Mouse (Mus musculus) hindbrain, embryonic 11.5 days (tissue): Measurements from ENCODE around the gene Kcmf1. TPM values are rescaled to one million over a fixed set of nuclear protein-coding genes. Genes with fewer than 3 reads are reported as not detected.

Experiments used
- ATAC-seq: fragments of 200-750 bp; cut with Nextera tagmentation; 2 replicates; pipeline ENCODE4 v1.8.0; 2017; ENCODE audit warnings: mild to moderate bottlenecking, moderate TSS enrichment, moderate library complexity; ENCODE audit not compliant: low FRiP score
- DNase-seq: peaks from one replicate; pipeline ENCODE4 v3.0.0-alpha.2; 2015; ENCODE audit warnings: low spot score
- H3K27ac ChIP-seq: fragments of 300-500 bp; sonication (generic); 2 replicates; pipeline ENCODE4 v1.5.1; 2014; ENCODE audit warnings: mild to moderate bottlenecking, low read depth, low read length
- H3K27me3 ChIP-seq: fragments of 300-500 bp; sonication (generic); 2 replicates; pipeline ENCODE4 v1.6.1; 2014; ENCODE audit warnings: mild to moderate bottlenecking, low read length, moderate library complexity, mixed read lengths; ENCODE audit not compliant: control insufficient read depth, insufficient read depth
- H3K36me3 ChIP-seq: fragments of 300-500 bp; sonication (generic); 2 replicates; pipeline ENCODE4 v1.6.1; 2014; ENCODE audit warnings: mild to moderate bottlenecking, low read length, moderate library complexity, mixed read lengths; ENCODE audit not compliant: control insufficient read depth, insufficient read depth
- H3K4me1 ChIP-seq: fragments of 300-500 bp; sonication (generic); replicated peaks from 2 replicates; pipeline ENCODE4 v1.6.1; 2014; ENCODE audit warnings: low read length, mixed read lengths; ENCODE audit not compliant: control insufficient read depth, insufficient read depth
- H3K4me2 ChIP-seq: fragments of 300-500 bp; sonication (generic); replicated peaks from 2 replicates; pipeline ENCODE4 v1.6.1; 2014; ENCODE audit warnings: mild to moderate bottlenecking, low read depth, low read length
- H3K4me3 ChIP-seq: fragments of 300-500 bp; sonication (generic); 2 replicates; pipeline ENCODE4 v1.5.1; 2014; ENCODE audit warnings: low read depth, low read length
- H3K9ac ChIP-seq: fragments of 300-500 bp; sonication (generic); 2 replicates; pipeline ENCODE4 v1.6.1; 2014; ENCODE audit warnings: low read depth, low read length
- H3K9me3 ChIP-seq: fragments of 300-500 bp; sonication (generic); 2 replicates; pipeline ENCODE4 v1.6.1; 2016; ENCODE audit warnings: low read length; ENCODE audit not compliant: control insufficient read depth
- WGBS: fragments of 180-500 bp; shearing (Covaris S2); extraction: QIAGEN DNeasy Blood & Tissue Kit; methylation state at CpG from one replicate; pipeline ENCODE4 v1.1.7; 2014; 5-methylcytosine and 5-hydroxymethylcytosine counted together
- polyA plus RNA-seq: library from polyadenylated mRNA; unstranded; fragments of >200 nt; fragmentation: Nextera tagmentation; extraction: Ambion mirVana; gene quantifications from 2 replicates; pipeline ENCODE4 v1.2.1, GENCODE M21; 2014

Gene Kcmf1
- polyA plus RNA-seq, 1 experiment from 2014 or later: 35.3 TPM

- Histone ChIP-seq H3K9me3 (no peaks in the 10 kb centered on the region), H3K4me3 (no peak overlapping the region), H3K36me3 (no peaks in the 10 kb centered on the region), H3K27ac (no peak overlapping the region), H3K4me1 (no peaks in the 10 kb centered on the region), H3K9ac (no peak overlapping the region), H3K27me3 (no peaks in the 10 kb centered on the region), H3K4me2 (no peak overlapping the region)
- 84% methylated on average over 1 of the region's 1 CpGs for WGBS
- ATAC-seq (no peak), DNase-seq (no peak)
Observed at GRCm38 (mm10) chr6:72885268-72885667, 14.5 kb downstream of the Kcmf1 start.

GRCm38 (mm10) chr6:72884767-72885166, 15.0 kb downstream of the Kcmf1 start:
- 89% methylated on average over 3 of the region's 3 CpGs for WGBS
- Histone ChIP-seq H3K9me3 (no peaks in the 10 kb centered on the region), H3K36me3 (no peaks in the 10 kb centered on the region), H3K27me3 (no peaks in the 10 kb centered on the region), H3K9ac (no peak overlapping the region), H3K4me3 (no peak overlapping the region), H3K4me1 (no peaks in the 10 kb centered on the region), H3K4me2 (no peak overlapping the region), H3K27ac (no peak overlapping the region)
- ATAC-seq (no peak), DNase-seq (no peak)

GRCm38 (mm10) chr6:72882661-72883458, 16.9 kb downstream of the Kcmf1 start:
- 91% methylated on average over 8 of the region's 8 CpGs for WGBS

GRCm38 (mm10) chr6:72882222-72882621, 17.6 kb downstream of the Kcmf1 start:
- Histone ChIP-seq H3K36me3 (no peaks in the 10 kb centered on the region), H3K9ac (no peak overlapping the region), H3K27ac (no peak overlapping the region), H3K4me2 (no peak overlapping the region), H3K9me3 (no peaks in the 10 kb centered on the region), H3K4me3 (no peak overlapping the region), H3K27me3 (no peaks in the 10 kb centered on the region), H3K4me1 (no peaks in the 10 kb centered on the region)
- WGBS: 97% methylated on average over 3 of the region's 3 CpGs
- ATAC-seq (no peak), DNase-seq (no peak)

More at GRCm38 (mm10) chr6:72882661-72883458, 16.9 kb downstream of the Kcmf1 start:
- no peak for DNase-seq
- H3K4me2 ChIP-seq: no peak overlapping the region
- no peak overlapping the region for H3K9ac ChIP-seq
- H3K4me1 ChIP-seq: no peaks in the 10 kb centered on the region
- no peaks in the 10 kb centered on the region for H3K9me3 ChIP-seq
- no peak overlapping the region for H3K4me3 ChIP-seq
- H3K27ac ChIP-seq: no peak overlapping the region
- no peaks in the 10 kb centered on the region for H3K36me3 ChIP-seq
- no peaks in the 10 kb centered on the region for H3K27me3 ChIP-seq
- no peak for ATAC-seq

- no peaks in the 10 kb centered on the region for H3K4me1 ChIP-seq
- no peak for DNase-seq
- H3K4me3 ChIP-seq: no peak overlapping the region
- no peaks in the 10 kb centered on the region for H3K27me3 ChIP-seq
- 82% methylated on average over 1 of the region's 1 CpGs for WGBS
- H3K9ac ChIP-seq: no peak overlapping the region
- no peaks in the 10 kb centered on the region for H3K36me3 ChIP-seq
- H3K4me2 ChIP-seq: no peak overlapping the region
- no peak for ATAC-seq
- no peaks in the 10 kb centered on the region for H3K9me3 ChIP-seq
- no peak overlapping the region for H3K27ac ChIP-seq
Observed at GRCm38 (mm10) chr6:72881619-72881979, 18.2 kb downstream of the Kcmf1 start.

GRCm38 (mm10) chr6:72880913-72881618, 18.7 kb downstream of the Kcmf1 start:
- Histone ChIP-seq H3K36me3 (no peaks in the 10 kb centered on the region), H3K27ac (no peak overlapping the region), H3K27me3 (no peaks in the 10 kb centered on the region), H3K9me3 (no peaks in the 10 kb centered on the region), H3K4me1 (no peaks in the 10 kb centered on the region), H3K4me2 (no peak overlapping the region), H3K4me3 (no peak overlapping the region), H3K9ac (no peak overlapping the region)
- 94% methylated on average over 9 of the region's 9 CpGs for WGBS
- no peak for ATAC-seq
- DNase-seq: no peak

- Histone ChIP-seq H3K36me3 (no peaks in the 10 kb centered on the region), H3K4me2 (no peak overlapping the region), H3K9me3 (no peaks in the 10 kb centered on the region), H3K4me3 (no peak overlapping the region), H3K27me3 (no peaks in the 10 kb centered on the region), H3K9ac (no peak overlapping the region), H3K27ac (no peak overlapping the region), H3K4me1 (no peaks in the 10 kb centered on the region)
- DNase-seq (no peak), ATAC-seq (no peak)
- WGBS: 93% methylated on average over 6 of the region's 6 CpGs
Observed at GRCm38 (mm10) chr6:72876629-72877028, 23.1 kb downstream of the Kcmf1 start.

- Histone ChIP-seq H3K4me2 (no peak overlapping the region), H3K27ac (no peak overlapping the region), H3K4me3 (no peak overlapping the region), H3K36me3 (no peaks in the 10 kb centered on the region), H3K4me1 (0 out of 2 replicates have a peak, but pooled peaks cover 3% of the 10 kb centered on the region), H3K9me3 (no peaks in the 10 kb centered on the region), H3K27me3 (no peaks in the 10 kb centered on the region), H3K9ac (no peak overlapping the region)
- ATAC-seq: no peak
- DNase-seq: no peak
- WGBS: 96% methylated on average over 3 of the region's 3 CpGs
Observed at GRCm38 (mm10) chr6:72873338-72873737, 26.4 kb downstream of the Kcmf1 start.

GRCm38 (mm10) chr6:72872276-72872675, 27.5 kb downstream of the Kcmf1 start:
- 0 out of 2 replicates have a peak, but pooled peaks cover 3% of the 10 kb centered on the region for H3K4me1 ChIP-seq
- no peaks in the 10 kb centered on the region for H3K36me3 ChIP-seq
- H3K4me2 ChIP-seq: no peak overlapping the region
- WGBS: 97% methylated on average over 1 of the region's 1 CpGs
- H3K9ac ChIP-seq: no peak overlapping the region
- no peaks in the 10 kb centered on the region for H3K9me3 ChIP-seq
- H3K27me3 ChIP-seq: no peaks in the 10 kb centered on the region
- H3K27ac ChIP-seq: no peak overlapping the region
- no peak for DNase-seq
- no peak for ATAC-seq
- H3K4me3 ChIP-seq: no peak overlapping the region
